Mouse (Mus musculus) brain, embryonic 14.5 days (tissue): ENCODE measurements around the gene Arpc1b. TPM values are rescaled to one million over a fixed set of nuclear protein-coding genes. Genes with fewer than 3 reads are reported as not detected.
"Not testable (repeated sequence)": the region's sequence is repeated elsewhere in the genome, so short reads cannot be mapped to it uniquely, and the experiment has no call there.

ENCODE experiments used
- DNase-seq: peaks from one replicate; pipeline ENCODE4 v3.0.0-alpha.2; 2011; ENCODE audit warnings: low read depth
- CTCF ChIP-seq: fragments of 200-500 bp; IDR thresholded peaks from 2 replicates; pipeline ENCODE4 v1.5.1; 2012; ENCODE audit warnings: inconsistent platforms, mild to moderate bottlenecking, moderate library complexity, borderline replicate concordance; ENCODE audit not compliant: insufficient read depth, insufficient read length; ENCODE audit errors: extremely low read depth
- POLR2A ChIP-seq: fragments of 200-500 bp; IDR thresholded peaks from 2 replicates; pipeline ENCODE4 v1.6.1; 2012; ENCODE audit warnings: mild to moderate bottlenecking, inconsistent platforms, borderline replicate concordance; ENCODE audit not compliant: poor library complexity, insufficient read depth, insufficient read length, severe bottlenecking; ENCODE audit errors: extremely low read depth
- polyA plus RNA-seq: library from polyadenylated mRNA; depleted of rRNA; stranded (reverse); fragments of >200 nt; gene quantifications from 2 replicates; pipeline ENCODE4 v1.2.3, GENCODE M21; 2012; rRNA removed

Arpc1b gene
- polyA plus RNA-seq, result 57.3 and 67.2 TPM in 2 replicates

GRCm38 (mm10) chr5:145114071-145114605 lies at the start of gene Arpc1b:
Arpc1b (plus strand) TSS chr5:145114215.
- DNase-seq, result peak; percentile 59
- TF ChIP-seq CTCF, result no peak
- TF ChIP-seq POLR2A, result no peak

- DNase-seq, result no peak
- no peak for TF ChIP-seq POLR2A
- TF ChIP-seq CTCF, result no peak
These were observed 49.2 kb upstream of the Arpc1b start for GRCm38 (mm10) chr5:145064765-145065340.

GRCm38 (mm10) chr5:145068863-145069262 lies 45.2 kb upstream of the Arpc1b start:
- DNase-seq, result no peak
- TF ChIP-seq POLR2A (no peak), CTCF (no peak)

GRCm38 (mm10) chr5:145069707-145070106 lies 44.3 kb upstream of the Arpc1b start:
- DNase-seq, result peak; percentile 82
- TF ChIP-seq CTCF (peak; percentile 88), POLR2A (no peak)

- DNase-seq, result peak; percentile 13
- TF ChIP-seq CTCF (peak; percentile 22; the same call in 1 of the 2 replicates), POLR2A (no peak)
These were observed 42.7 kb upstream of the Arpc1b start for GRCm38 (mm10) chr5:145071342-145071741.

GRCm38 (mm10) chr5:145075081-145075480 lies 38.9 kb upstream of the Arpc1b start:
- no peak for DNase-seq
- TF ChIP-seq CTCF, result no peak
- TF ChIP-seq POLR2A, result no peak

GRCm38 (mm10) chr5:145081866-145082613 lies 32.0 kb upstream of the Arpc1b start:
- DNase-seq, result no peak
- TF ChIP-seq POLR2A, result no peak
- no peak for TF ChIP-seq CTCF

GRCm38 (mm10) chr5:145083201-145083600 lies 30.8 kb upstream of the Arpc1b start:
- DNase-seq, result not testable (repeated sequence)

- peak; percentile 98 for DNase-seq
- TF ChIP-seq CTCF (no peak), POLR2A (peak; percentile 85; the same call in 1 of the 2 replicates)
These were observed 30.2 kb upstream of the Arpc1b start, which contains the start of the genes Arpc1a and Kpna7 for GRCm38 (mm10) chr5:145083632-145084451. Arpc1a (plus strand) TSS chr5:145083830. Kpna7 (minus strand) TSS chr5:145084030.

- no peak for DNase-seq
- no peak for TF ChIP-seq CTCF
- no peak for TF ChIP-seq POLR2A
These were observed 29.2 kb upstream of the Arpc1b start for GRCm38 (mm10) chr5:145084822-145085221.

GRCm38 (mm10) chr5:145088186-145088585 lies 25.8 kb upstream of the Arpc1b start:
- TF ChIP-seq POLR2A, result no peak
- no peak for DNase-seq

- no peak for DNase-seq
- no peak for TF ChIP-seq CTCF
- TF ChIP-seq POLR2A, result no peak
These were observed 24.1 kb upstream of the Arpc1b start for GRCm38 (mm10) chr5:145089878-145090277.

GRCm38 (mm10) chr5:145096195-145096594 lies 17.8 kb upstream of the Arpc1b start:
- DNase-seq, result no peak
- no peak for TF ChIP-seq CTCF
- no peak for TF ChIP-seq POLR2A
